Mouse (Mus musculus) left cerebral cortex, postnatal 4 days (tissue): ENCODE measurements around the gene Plrg1. TPM values are rescaled to one million over a fixed set of nuclear protein-coding genes. Genes with fewer than 3 reads are reported as not detected.

Source experiments
- DNase-seq: peaks from one replicate; pipeline ENCODE4 v3.0.0-alpha.2; 2022
- intact Hi-C: fragments of 180-260 bp; cut with DNase I; formaldehyde crosslinking; loops from one replicate; pipeline ENCODE4 v1.15.1; 2025
- total RNA-seq, 2 experiments: library from RNA; stranded (reverse); gene quantifications; 2 replicates each; pipeline ENCODE4 v1.2.3; 2021

Plrg1 gene
- total RNA-seq, result 10 to 100 TPM; 58.6 to 60.0 TPM

GRCm38 (mm10) chr3:83055281-83056038 is at the start of gene Plrg1:
Gene Plrg1, plus strand, starts transcription at chr3:83055522.
- intact Hi-C loops, result no loop called here
- peak; percentile 100 for DNase-seq

- no peak for DNase-seq
- intact Hi-C loops, result no loop called here
Observed at GRCm38 (mm10) chr3:83007557-83007956, 47.8 kb upstream of the Plrg1 start, which contains the start of gene Fgg. Gene Fgg, plus strand, starts transcription at chr3:83007724.

DNA sequence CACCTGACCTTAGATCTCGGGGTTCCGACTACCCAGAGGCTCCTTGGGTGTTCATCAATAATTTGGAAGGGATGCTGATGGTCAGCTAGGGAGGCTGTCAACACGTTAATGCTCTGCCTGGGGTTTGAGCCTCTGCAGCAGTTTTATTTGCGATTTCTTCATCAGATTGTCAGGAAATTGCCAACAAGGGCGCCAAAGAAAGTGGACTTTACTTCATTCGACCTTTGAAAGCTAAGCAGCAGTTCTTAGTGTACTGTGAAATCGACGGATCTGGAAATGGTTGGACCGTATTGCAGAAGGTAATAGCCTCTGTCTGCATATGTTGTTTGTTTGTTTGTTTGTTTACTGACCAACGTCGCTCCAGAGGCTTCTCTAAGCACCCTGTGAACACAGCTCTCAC is 45.0 kb upstream of the Plrg1 start:
- intact Hi-C loops, result no loop called here
- DNase-seq, result no peak

GRCm38 (mm10) chr3:83011136-83011535 is 44.2 kb upstream of the Plrg1 start:
- intact Hi-C loops, result no loop called here
- no peak for DNase-seq

DNA sequence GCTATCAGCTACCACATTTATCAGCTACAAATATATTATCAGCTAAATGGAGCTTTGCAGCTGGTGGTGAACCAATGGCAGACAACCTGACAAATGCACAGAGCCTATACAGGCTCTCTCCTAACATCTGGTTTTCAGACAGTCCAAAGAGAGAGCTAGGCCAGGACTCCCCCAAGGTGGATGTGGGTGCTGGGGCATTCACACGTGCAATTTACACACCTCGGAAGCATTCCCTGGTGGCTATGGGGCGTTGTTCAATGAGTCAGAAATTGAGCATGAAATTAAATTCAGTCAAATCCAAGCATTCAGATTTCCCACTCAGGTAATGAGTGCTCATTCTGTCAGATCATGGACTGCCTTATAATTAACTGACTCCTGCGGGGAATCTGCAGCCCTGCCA is 43.8 kb upstream of the Plrg1 start:
- intact Hi-C loops, result no loop called here
- DNase-seq, result no peak

- intact Hi-C loops, result no loop called here
- no peak for DNase-seq
Observed at GRCm38 (mm10) chr3:83012636-83013035, 42.7 kb upstream of the Plrg1 start.

- DNase-seq, result no peak
- intact Hi-C loops, result no loop called here
Observed at GRCm38 (mm10) chr3:83013951-83014350, 41.4 kb upstream of the Plrg1 start.

DNA sequence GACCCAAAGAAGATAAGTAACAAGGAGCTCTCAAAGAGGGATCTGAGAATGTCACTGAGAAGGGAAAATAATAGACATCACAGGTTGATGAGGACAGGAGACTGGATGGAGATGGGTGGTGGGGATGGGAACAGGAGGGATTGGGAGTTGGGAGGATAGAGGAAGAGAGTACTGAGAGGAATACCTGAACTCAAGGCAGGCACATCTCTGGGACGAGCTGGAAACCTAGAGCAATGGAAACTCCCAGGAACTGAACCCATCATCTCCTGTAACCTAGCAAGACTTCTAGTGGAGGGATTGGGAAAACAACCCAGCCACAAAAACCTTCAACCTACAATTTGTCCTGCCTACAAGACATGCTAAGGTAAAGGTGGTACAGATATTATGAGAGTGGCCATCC is 39.1 kb upstream of the Plrg1 start:
- intact Hi-C loops, result no loop called here
- DNase-seq, result no peak

DNA sequence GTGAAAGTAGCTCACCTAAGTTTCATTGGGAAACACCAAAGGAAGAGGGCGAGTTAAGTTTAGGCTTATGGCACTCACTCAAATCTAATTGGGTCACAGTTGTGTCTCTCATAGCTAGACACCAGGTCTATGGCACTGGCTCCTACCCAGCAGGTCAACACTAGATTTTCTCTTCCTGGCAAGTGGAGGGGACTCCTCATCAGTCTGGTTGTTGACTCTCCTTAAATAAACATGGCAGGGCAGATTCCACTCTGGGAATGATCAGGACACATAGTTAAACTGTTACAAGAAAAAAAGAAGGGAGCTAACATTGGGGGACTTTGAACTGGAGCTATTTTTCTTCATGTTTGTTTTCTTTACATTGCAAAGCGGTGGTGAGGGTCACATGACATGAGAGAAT is 34.9 kb upstream of the Plrg1 start:
- no peak for DNase-seq
- intact Hi-C loops, result no loop called here

DNA sequence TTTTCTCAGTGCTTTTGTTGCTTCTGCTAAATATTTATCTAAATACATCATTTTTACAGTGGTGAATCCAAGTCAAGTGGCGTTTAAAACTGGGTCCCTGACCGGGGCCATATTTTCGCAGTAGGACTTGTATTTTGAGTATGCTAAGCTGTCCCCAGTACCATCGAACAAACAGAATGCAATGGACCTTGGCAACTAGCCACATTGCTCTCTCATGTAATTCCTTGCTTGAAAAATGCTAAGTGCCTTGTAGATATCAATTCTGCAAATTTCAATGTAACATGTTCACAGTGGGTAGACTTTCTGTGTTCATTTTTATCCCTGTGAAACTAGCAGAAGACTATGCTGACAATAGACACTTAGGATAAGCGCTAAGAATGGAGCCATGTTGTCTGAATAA is 34.1 kb upstream of the Plrg1 start:
- DNase-seq, result no peak
- intact Hi-C loops, result no loop called here

DNA sequence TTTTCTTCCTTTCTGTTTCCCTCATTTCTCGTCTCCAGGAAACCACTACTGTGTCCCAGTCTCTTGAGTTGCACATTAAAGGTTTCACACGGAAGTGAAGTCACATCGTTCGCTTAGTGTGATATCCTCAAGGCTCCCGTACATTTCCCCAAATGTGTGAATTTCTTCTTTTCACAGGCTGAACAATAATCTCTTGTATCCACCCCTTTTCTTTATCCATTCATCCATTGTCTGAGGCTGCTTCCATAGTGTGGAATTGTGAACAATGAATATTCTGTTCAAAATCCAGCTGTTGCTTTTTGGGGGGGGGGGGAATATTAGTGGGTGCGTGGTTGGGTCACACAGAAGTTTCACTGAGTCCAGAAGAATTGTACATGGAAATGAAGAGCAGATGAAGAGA is 30.3 kb upstream of the Plrg1 start:
- intact Hi-C loops, result no loop called here
- no peak for DNase-seq

- intact Hi-C loops, result no loop called here
- no peak for DNase-seq
Observed at GRCm38 (mm10) chr3:83025475-83026301, 29.6 kb upstream of the Plrg1 start, which contains the start of gene Fga. Gene Fga, plus strand, starts transcription at chr3:83026076.

DNA sequence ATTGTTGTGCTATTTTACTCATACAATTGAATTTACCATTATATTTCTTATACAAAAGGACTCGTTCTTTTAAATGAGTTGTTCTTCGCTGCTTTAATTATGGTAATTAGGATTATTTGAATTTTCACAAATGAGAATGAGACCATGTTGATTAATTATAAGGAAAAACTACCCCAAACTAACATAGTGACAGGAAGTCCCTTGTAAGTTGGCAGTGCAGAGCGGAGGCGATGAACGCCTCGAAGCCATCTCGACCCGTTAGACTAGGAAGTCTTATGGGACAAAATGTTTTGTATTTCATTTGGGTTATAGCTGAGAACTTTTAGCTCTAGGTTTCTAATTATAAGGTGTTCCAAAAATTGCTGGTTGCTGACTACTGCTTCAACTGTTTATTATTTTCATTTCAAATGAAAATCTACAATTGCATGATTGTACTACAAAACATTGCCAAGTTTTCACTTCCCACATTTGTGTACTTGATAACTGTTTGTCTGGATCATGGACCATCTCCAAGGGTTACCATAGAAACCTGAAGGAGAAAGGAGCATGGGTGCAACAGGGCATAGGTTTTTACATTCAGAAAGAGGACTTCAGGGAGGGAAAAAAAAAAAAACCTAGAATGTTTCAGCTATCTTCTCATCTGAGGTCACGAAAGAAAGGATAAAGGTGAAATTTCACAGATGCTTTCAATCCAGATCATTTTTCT is 27.6 kb upstream of the Plrg1 start:
- no peak for DNase-seq
- intact Hi-C loops, result no loop called here

GRCm38 (mm10) chr3:83030331-83030730 is 25.0 kb upstream of the Plrg1 start:
- DNase-seq, result no peak
- intact Hi-C loops, result no loop called here

DNA sequence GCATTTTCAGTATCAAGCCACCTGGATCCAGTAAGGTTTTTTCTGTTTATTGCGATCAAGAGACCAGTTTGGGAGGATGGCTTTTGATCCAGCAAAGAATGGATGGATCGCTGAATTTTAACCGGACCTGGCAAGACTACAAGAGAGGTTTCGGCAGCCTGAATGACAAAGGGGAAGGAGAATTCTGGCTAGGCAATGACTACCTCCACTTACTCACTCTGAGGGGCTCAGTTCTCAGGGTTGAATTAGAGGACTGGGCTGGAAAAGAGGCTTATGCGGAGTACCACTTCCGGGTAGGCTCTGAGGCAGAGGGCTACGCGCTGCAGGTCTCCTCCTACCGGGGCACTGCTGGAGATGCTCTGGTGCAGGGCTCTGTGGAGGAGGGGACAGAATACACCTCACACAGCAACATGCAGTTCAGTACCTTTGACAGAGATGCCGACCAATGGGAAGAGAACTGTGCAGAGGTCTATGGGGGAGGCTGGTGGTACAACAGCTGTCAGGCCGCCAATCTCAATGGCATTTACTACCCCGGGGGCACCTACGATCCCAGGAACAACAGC is 22.5 kb upstream of the Plrg1 start:
- DNase-seq, result no peak
- intact Hi-C loops, result no loop called here

DNA sequence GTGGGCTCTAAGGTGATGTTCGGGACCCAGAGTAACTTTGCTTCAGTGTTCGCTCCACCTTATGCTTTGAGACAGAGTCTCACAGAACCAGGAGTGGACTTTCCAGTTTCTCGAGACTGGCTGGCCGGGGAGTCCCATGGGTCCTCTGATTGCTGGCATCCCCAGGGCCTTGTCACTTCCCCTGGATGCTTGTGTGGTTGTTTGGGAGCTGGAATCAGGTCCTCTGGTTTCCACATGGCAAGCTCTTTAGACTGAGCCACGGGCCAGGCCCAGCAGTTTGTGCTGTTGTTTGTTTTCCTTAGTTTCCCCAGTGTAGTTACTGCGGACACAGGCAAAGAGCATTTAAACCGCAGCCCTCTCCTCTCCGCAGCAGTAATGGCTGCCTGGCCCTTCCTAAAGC is 21.5 kb upstream of the Plrg1 start:
- DNase-seq, result no peak
- intact Hi-C loops, result no loop called here

DNA sequence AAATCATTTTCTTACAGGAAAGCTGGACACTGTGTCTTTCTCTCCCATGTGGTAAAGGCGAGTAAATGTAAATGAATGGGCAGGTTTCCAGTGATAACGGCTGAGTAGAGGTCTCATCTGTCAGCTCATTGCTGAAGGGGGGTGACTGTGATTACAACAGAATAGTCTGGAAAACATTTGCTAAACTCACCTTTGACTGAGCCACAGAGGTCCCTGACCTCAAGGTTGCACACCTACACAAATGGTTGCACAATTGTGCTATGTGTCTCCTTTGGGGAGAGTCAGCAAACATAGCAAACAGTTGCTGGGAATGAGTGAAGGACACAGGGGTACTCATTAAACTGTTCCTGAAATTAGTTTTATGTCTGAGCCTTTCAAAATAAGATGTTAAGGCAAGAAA is 16.5 kb upstream of the Plrg1 start:
- intact Hi-C loops, result no loop called here
- no peak for DNase-seq

GRCm38 (mm10) chr3:83039666-83040065 is 15.7 kb upstream of the Plrg1 start:
- no peak for DNase-seq
- intact Hi-C loops, result no loop called here

- intact Hi-C loops, result no loop called here
- DNase-seq, result no peak
Observed at GRCm38 (mm10) chr3:83042451-83042850, 12.9 kb upstream of the Plrg1 start.

DNA sequence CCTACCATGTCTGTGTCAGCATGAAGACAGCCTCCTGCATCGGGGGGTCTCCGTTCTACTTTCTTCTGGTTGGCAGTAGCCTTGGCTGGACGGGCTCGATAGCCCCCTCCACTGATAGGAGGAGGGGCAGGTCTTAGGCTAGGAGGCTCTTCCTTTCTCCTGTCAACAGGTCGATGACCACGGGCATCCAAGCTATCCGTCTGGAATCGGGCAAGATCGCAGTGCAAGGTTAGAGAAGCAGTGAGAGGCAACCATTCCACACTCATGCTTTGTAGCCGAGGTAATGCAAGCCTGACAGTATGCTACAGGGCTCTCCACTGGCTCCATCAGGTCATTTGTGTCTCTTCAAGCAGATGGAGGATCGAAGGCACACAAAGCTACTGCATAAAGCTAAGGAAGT is 8.7 kb upstream of the Plrg1 start:
- intact Hi-C loops, result no loop called here
- no peak for DNase-seq

DNA sequence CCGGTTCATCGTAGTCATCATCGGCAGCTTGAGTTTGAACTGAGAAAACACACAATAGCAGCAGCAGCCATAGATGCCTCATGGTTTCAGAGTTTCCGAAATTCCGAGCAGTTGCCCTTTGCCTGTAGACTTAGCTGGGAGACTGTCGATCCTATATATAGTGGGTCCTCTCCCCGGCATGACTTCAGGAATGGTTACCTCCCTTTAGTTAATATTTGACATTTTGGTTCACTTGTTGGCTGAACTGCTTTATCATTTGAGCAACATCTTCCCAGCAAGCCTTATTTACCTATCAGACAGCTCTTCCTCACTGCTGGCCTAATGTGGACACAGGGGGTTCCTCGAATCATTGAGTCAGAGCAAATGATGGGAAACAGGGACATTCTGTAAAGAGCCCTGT is 5.6 kb upstream of the Plrg1 start, which contains the start of gene Fgb:
TSS of gene Fgb (minus strand) at position 184 of the 400 bp plus-strand sequence.
- intact Hi-C loops, result loop anchor here (5.0 kb wide), 2 partner anchors 47 to 172 kb away; partner anchors contain the start of gene Rbm46
- DNase-seq, result no peak
